Mouse (Mus musculus) large intestine, adult 2 months (tissue): ENCODE data around the gene Mtfr1l. TPM values are rescaled to one million over a fixed set of nuclear protein-coding genes. Genes with fewer than 3 reads are reported as not detected.

Experiments
- polyA plus RNA-seq: library from polyadenylated mRNA; depleted of rRNA; stranded (reverse); fragments of >200 nt; gene quantifications from 2 replicates; pipeline ENCODE4 v1.2.3, GENCODE M21; 2012; rRNA removed

Gene Mtfr1l
- polyA plus RNA-seq, 1 experiment = 56.1 TPM

Other genes starting within 250 kb of the Mtfr1l start
- gene Pdik1l, start 247.5 kb downstream of the Mtfr1l start, polyA plus RNA-seq = 4.7 and 7.2 TPM in 2 replicates
- gene Trim63, start 220.3 kb downstream of the Mtfr1l start, polyA plus RNA-seq = 0.10 and 0.27 TPM in 2 replicates
- gene Slc30a2, start 192.2 kb downstream of the Mtfr1l start, polyA plus RNA-seq = 27.4 and 49.7 TPM in 2 replicates
- gene Extl1, start 151.5 kb downstream of the Mtfr1l start, polyA plus RNA-seq = 1.7 and 1.9 TPM in 2 replicates
- 32.1 and 41.9 TPM in 2 replicates for gene Pafah2, start 139.1 kb downstream of the Mtfr1l start, polyA plus RNA-seq
- gene Stmn1, start 67.1 kb downstream of the Mtfr1l start, polyA plus RNA-seq = 40.1 and 45.3 TPM in 2 replicates
- gene Paqr7, start 38.7 kb downstream of the Mtfr1l start, polyA plus RNA-seq = 9.6 and 21.6 TPM in 2 replicates
- gene Aunip, start 24.4 kb downstream of the Mtfr1l start, polyA plus RNA-seq = 3.4 and 4.2 TPM in 2 replicates
- 5.3 and 5.4 TPM in 2 replicates for gene Selenon, start 16.8 kb upstream of the Mtfr1l start, polyA plus RNA-seq
- gene Man1c1, start 168.9 kb upstream of the Mtfr1l start, polyA plus RNA-seq = 2.3 and 3.2 TPM in 2 replicates
- gene Ldlrap1, start 232.6 kb upstream of the Mtfr1l start, polyA plus RNA-seq = 7.3 and 9.3 TPM in 2 replicates